Mouse (Mus musculus) small intestine, adult 2 months (tissue): ENCODE results near the gene Parp1. TPM values are rescaled to one million over a fixed set of nuclear protein-coding genes. Genes with fewer than 3 reads are reported as not detected.

Experiments
- H3K27ac ChIP-seq: fragments of 200-500 bp; 2 replicates; pipeline ENCODE4 v1.5.1; 2012; ENCODE audit warnings: low read depth, low read length, control low read depth, inconsistent platforms; ENCODE audit not compliant: insufficient read depth
- H3K27me3 ChIP-seq: fragments of 200-500 bp; 2 replicates; pipeline ENCODE4 v1.6.1; 2012; ENCODE audit warnings: mild to moderate bottlenecking, moderate library complexity, low read length, inconsistent platforms; ENCODE audit not compliant: control insufficient read depth, insufficient read depth
- H3K36me3 ChIP-seq: fragments of 200-500 bp; 2 replicates; pipeline ENCODE4 v1.6.1; 2012; ENCODE audit warnings: mild to moderate bottlenecking, low read length, control low read depth, inconsistent platforms; ENCODE audit not compliant: control insufficient read depth, insufficient read depth
- H3K4me1 ChIP-seq: fragments of 200-500 bp; 2 replicates; pipeline ENCODE4 v1.6.1; 2012; ENCODE audit warnings: low read length, inconsistent platforms, mixed read lengths; ENCODE audit not compliant: control insufficient read depth, insufficient read depth, insufficient read length
- H3K4me3 ChIP-seq: fragments of 200-500 bp; 2 replicates; pipeline ENCODE4 v1.5.1; 2012; ENCODE audit warnings: low read depth, mild to moderate bottlenecking, control low read depth, inconsistent platforms, low read length, moderate library complexity
- CTCF ChIP-seq: fragments of 200-500 bp; IDR thresholded peaks from 2 replicates; pipeline ENCODE4 v1.5.1; 2012; ENCODE audit warnings: low read depth, mild to moderate bottlenecking, control low read depth, inconsistent platforms, low read length, moderate library complexity, mixed read lengths; ENCODE audit not compliant: insufficient replicate concordance, insufficient read length; ENCODE audit errors: extremely low read depth
- POLR2A ChIP-seq: fragments of 200-500 bp; IDR thresholded peaks from 2 replicates; pipeline ENCODE4 v1.6.1; 2012; ENCODE audit warnings: low read depth, mild to moderate bottlenecking, control low read depth, inconsistent platforms, low read length, moderate library complexity
- WGBS: fragments of 180-500 bp; shearing (Covaris S2); methylation state at CpG from one replicate; pipeline ENCODE4 v1.1.7; 2018; 5-methylcytosine and 5-hydroxymethylcytosine counted together
- polyA plus RNA-seq: library from polyadenylated mRNA; depleted of rRNA; stranded (reverse); fragments of >200 nt; gene quantifications from 2 replicates; pipeline ENCODE4 v1.2.3, GENCODE M21; 2012

The Parp1 gene
- polyA plus RNA-seq, 1 experiment = 8.4 TPM

DNA sequence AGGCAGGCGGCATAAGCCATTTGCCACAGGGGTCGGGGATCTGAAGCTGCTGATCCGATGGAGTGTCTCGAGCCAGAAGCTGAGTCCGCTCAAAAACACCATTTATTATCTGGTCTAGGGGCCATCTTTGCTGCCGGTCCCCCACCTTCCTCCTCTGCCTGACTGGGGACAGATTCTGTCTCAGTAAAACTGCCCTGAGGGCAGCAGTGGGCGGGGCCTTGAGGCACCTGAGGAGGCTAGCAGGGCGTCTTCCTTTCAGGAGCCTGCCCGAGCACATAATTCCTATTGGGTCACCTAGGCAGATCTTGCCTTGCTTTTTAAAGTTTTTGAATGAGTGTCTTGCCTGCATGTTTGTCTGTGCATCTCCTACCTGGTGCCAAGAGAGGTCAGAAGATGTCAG lies 3.4 kb downstream of the Parp1 start:
- H3K36me3 ChIP-seq = peaks cover 4% of the 10 kb centered on the region; the same call in 1 of the 2 replicates
- 89% methylated on average over 9 of the region's 9 CpGs for WGBS
- peaks cover 3% of the 10 kb centered on the region; the same call in 1 of the 2 replicates for H3K4me1 ChIP-seq
- no peak overlapping the region for H3K4me3 ChIP-seq
- H3K27me3 ChIP-seq = no peaks in the 10 kb centered on the region
- TF ChIP-seq POLR2A = no peak
- TF ChIP-seq CTCF = no peak
- no peak overlapping the region for H3K27ac ChIP-seq

DNA sequence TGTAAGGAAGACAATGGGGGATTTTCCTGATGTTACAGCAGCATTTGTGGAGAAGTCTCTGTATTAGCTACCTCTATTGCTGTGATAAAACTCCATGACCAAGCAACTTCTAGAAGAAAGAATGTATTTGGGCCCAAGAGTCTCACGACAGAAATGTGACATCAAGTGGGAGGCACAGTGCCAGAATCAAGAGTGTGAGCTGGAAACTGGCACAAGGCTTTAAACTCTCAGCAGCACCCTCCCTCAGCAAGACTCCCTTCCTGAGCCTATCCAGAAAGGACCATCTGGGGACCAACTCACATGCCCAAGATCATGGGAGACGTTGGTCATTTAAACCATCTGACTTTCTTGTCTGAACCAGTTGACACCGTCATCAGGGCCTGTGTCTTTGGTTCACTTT lies 7.8 kb downstream of the Parp1 start:
- Histone ChIP-seq H3K36me3 (peaks cover 24% of the 10 kb centered on the region), H3K4me1 (no peaks in the 10 kb centered on the region), H3K27ac (no peak overlapping the region), H3K4me3 (no peak overlapping the region), H3K27me3 (no peaks in the 10 kb centered on the region)
- TF ChIP-seq CTCF = no peak
- no peak for TF ChIP-seq POLR2A
- 76% methylated on average over 3 of the region's 3 CpGs for WGBS

DNA sequence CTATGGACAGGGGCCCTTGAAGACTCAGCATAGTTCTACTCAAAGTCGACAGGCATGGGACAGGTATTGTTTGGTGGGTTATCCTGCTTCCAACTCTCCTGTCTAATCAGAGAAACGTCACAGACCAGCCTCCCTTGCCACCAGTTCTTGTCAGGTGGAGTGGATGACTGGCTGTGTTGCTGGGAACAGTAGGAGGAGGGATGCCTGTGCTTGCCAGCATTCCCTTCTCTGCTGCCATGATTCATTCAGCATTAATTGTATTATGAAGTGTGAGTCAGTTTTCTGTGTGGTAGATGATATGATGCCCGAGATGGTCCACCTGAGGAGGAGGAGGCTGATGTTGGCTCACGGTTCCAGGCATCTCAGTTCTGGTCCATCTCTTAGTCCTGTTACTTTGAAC lies 9.1 kb downstream of the Parp1 start:
- TF ChIP-seq CTCF (no peak), POLR2A (no peak)
- Histone ChIP-seq H3K27ac (no peak overlapping the region), H3K27me3 (no peaks in the 10 kb centered on the region), H3K4me3 (no peak overlapping the region), H3K4me1 (no peaks in the 10 kb centered on the region), H3K36me3 (peaks cover 30% of the 10 kb centered on the region)
- 82% methylated on average over 4 of the region's 4 CpGs for WGBS

DNA sequence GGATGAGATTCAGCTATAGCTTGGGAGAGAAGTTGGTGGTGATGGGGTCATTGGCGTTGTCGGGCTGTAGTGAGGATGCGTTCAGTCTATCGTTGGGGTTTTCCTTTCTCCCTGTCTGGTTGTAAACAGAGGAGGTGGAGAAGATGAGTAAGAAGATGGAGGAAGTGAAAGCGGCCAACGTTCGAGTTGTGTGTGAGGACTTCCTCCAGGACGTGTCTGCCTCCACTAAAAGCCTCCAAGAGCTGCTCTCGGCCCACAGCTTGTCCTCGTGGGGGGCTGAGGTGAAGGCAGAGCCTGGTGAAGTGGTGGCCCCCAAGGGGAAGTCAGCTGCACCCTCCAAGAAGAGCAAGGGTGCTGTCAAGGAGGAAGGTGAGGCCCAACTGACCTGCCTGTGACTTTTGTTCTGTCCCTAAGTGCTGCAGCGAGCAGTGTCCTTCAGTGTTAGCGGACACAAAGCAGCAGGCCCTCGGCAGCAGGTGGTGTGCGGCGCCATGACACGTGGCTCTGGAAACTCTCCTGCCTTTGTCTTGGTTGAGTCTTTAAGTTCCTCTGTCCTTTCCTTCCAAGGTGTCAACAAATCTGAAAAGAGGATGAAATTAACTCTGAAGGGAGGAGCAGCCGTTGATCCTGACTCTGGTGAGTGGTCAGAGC lies 19.2 kb downstream of the Parp1 start:
- H3K36me3 ChIP-seq = peaks cover 61% of the 10 kb centered on the region
- no peaks in the 10 kb centered on the region for H3K4me1 ChIP-seq
- TF ChIP-seq CTCF (no peak), POLR2A (no peak)
- 86% methylated on average over 17 of the region's 17 CpGs for WGBS
- peak overlapping the region; percentile 31; the same call in 1 of the 2 replicates for H3K27ac ChIP-seq
- no peaks in the 10 kb centered on the region for H3K27me3 ChIP-seq
- H3K4me3 ChIP-seq = no peak overlapping the region

DNA sequence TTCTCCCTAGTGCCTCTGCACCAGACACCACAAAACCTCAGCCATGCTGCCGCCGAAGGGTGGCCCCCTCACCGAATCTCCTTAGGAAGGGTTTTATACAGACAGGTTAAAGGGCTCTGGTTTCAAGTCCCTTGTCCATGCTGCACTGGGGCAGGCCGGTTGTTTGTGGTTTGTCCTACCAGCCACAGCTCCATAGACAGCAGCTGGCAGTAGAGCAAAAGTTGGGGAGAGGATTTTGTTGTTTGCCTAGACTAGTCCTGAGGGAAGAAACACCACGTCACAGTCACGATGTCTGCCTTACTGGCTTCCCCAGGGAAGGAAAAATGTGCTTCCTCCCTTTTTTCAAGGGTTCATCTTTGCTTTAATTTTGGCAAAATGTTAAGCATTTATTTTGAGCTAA lies 31.9 kb downstream of the Parp1 start:
- H3K36me3 ChIP-seq = peaks cover 47% of the 10 kb centered on the region
- 84% methylated on average over 6 of the region's 6 CpGs for WGBS
- TF ChIP-seq CTCF = no peak
- no peak for TF ChIP-seq POLR2A

DNA sequence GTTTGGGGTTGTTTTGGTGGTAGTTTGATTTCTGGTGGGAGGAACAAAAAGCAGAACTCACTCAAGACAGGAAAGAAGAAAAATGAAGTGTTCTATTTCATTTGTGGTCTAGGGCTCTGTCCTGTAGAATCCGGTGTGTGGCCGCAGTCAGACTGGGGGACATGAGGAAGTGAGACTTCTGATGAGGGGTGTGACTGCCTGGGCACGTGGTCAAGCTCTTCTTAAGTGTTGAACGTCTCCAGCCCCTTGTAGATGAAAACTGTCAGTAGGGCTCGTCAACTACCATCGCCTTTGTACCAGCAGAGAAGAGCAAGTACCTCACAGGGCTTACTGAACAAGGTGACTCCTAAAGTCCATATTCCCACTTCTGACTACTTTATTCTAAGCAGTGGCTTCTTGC lies 33.1 kb downstream of the Parp1 start:
- Histone ChIP-seq H3K27me3 (no peaks in the 10 kb centered on the region), H3K36me3 (peaks cover 38% of the 10 kb centered on the region), H3K27ac (no peak overlapping the region), H3K4me3 (no peak overlapping the region), H3K4me1 (no peaks in the 10 kb centered on the region)
- TF ChIP-seq POLR2A = no peak
- TF ChIP-seq CTCF = no peak
- WGBS = 79% methylated on average over 6 of the region's 6 CpGs

More for the DNA sequence above, 31.9 kb downstream of the Parp1 start:
- Histone ChIP-seq H3K4me3 (no peak overlapping the region), H3K27ac (no peak overlapping the region), H3K27me3 (no peaks in the 10 kb centered on the region), H3K4me1 (no peaks in the 10 kb centered on the region)

DNA sequence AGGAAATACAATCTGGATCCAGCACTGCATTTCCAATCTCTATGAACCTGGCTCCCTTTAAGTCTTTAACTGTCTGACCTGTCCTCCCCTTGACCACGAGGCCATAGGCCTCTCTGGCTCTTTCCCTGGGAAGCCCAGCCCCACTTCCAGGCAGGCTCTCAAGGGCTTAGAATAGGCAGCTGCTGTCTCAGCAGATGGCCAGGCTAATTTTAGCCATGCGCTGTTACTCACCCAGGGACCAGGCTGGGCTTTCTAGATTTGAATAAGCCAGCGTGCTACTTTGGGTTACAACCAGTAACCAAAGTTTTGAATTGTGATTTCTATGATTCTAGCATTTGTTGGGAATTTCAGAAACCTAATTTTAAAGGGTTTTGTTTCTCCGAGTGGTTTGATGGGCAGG lies 35.9 kb downstream of the Parp1 start:
- 69% methylated on average over 4 of the region's 4 CpGs for WGBS
- no peaks in the 10 kb centered on the region for H3K4me1 ChIP-seq
- no peaks in the 10 kb centered on the region for H3K27me3 ChIP-seq
- no peak overlapping the region for H3K4me3 ChIP-seq
- no peak overlapping the region for H3K27ac ChIP-seq
- H3K36me3 ChIP-seq = peaks cover 13% of the 10 kb centered on the region
- no peak for TF ChIP-seq POLR2A

DNA sequence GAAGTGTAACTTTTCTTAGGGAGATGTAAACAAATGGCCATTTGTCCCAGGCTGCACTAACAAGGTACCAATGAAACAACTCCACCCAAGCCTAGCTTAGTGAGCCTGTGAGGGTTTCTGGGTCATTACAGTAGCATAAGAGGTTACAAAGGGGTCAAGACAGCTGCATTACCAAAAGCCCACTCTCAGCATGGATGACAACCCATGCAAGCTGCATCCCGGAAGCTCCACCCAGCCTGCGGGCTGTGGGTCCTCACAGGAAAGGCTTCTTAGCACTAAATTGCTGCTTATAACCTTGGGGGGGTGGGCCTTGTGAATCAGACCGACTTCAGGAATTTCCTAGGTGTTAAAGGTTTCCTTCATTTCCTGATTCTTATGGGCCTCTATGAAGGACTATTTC lies 37.4 kb downstream of the Parp1 start:
- H3K4me1 ChIP-seq = no peaks in the 10 kb centered on the region
- H3K27me3 ChIP-seq = no peaks in the 10 kb centered on the region
- no peak overlapping the region for H3K4me3 ChIP-seq
- peaks cover 5% of the 10 kb centered on the region for H3K36me3 ChIP-seq
- H3K27ac ChIP-seq = no peak overlapping the region
- no peak for TF ChIP-seq POLR2A
- TF ChIP-seq CTCF = no peak
- 59% methylated on average over 3 of the region's 3 CpGs for WGBS
